Mouse (Mus musculus) adrenal gland, postnatal 10 days (tissue): ENCODE results near the gene Fstl4. TPM values are rescaled to one million over a fixed set of nuclear protein-coding genes. Genes with fewer than 3 reads are reported as not detected.

Source experiments
- DNase-seq: peaks from one replicate; pipeline ENCODE4 v3.0.0; 2021; ENCODE audit warnings: mixed read lengths
- total RNA-seq, 2 experiments: library from RNA; stranded (reverse); gene quantifications; 2 replicates each; pipeline ENCODE4 v1.2.3; 2021

Gene Fstl4
- total RNA-seq, 2 experiments from 2014 or later = 0.58 to 0.72 TPM

DNA sequence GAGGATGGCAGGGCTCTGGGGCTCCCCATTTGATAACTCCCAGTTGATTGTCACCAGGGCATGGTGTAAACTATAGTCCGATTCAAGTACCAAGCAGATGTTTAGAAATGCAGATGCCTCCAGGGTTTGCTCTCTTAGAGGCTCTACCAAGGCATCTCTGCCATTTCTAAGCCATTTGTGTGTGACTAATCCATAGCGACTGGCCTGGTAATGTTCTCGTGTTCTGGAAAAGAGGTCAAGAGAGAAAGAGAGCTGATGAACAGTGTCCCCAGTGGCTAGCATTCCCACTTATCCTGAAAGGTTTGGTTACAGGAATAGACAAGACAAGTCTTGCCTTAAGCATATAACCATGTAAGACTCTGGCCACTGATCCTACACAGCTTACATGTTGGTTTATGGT, 3.5 kb downstream of the Fstl4 start:
- DNase-seq = no peak

GRCm38 (mm10) chr11:52773073-52773472, 8.6 kb downstream of the Fstl4 start:
- no peak for DNase-seq

DNA sequence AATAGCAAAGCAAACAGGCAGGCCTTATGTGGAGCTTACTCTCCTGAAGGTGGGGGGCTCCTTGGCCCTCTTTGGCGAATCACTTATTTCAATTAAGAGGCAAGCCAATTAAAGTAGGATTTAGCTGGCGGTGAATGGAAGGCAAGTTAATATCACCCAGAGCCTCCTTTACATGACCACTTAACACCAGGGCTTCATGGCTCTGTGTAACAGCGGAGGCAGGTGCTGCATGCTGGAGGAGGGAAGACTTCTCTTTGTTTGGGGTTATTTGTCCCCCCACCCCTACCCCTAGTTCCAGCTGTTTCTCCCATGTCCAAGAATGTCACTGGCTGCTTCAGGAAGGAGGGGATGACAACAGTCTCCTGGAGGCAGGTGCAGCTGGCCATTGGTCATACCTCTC, 10.9 kb downstream of the Fstl4 start:
- no peak for DNase-seq

DNA sequence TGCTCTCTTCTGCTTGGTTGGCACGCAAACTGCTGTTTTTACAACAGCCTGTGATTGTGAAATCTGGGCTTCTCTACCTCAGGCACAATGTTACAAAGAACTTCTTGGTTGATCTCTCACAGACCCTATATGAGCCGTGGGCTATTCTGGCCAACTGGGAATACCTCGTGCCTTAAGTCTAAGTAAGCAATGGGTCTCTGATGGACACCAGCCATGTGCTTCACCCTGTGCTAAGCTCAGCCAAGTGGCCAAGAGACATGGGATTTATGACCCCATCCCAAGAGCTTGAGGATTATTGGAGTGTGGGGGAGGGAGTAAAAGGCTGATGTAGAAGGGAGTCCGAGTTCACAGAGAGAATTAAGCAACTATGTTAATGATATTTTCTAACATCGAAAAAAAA, 18.0 kb downstream of the Fstl4 start:
- DNase-seq = no peak

DNA sequence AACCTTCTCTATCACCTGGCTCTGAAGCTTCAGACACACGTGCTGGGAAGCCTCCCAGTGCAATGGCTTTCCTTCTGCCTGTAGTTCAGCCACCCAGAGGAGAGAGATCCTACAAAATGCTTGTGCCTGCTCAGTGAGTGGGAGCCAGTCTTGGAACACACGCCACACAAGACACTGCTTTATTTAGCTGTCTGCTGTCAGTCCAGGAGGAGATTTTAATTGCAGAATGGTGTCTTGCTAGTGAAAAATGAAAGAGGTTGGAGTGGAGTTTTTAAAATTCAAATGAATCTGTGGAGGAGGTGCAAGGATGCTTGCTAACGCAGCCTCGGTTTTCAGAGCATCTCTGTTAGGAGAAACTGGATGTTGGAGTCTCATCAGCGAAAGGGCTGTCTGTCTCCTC, 29.9 kb downstream of the Fstl4 start:
- DNase-seq = no peak

DNA sequence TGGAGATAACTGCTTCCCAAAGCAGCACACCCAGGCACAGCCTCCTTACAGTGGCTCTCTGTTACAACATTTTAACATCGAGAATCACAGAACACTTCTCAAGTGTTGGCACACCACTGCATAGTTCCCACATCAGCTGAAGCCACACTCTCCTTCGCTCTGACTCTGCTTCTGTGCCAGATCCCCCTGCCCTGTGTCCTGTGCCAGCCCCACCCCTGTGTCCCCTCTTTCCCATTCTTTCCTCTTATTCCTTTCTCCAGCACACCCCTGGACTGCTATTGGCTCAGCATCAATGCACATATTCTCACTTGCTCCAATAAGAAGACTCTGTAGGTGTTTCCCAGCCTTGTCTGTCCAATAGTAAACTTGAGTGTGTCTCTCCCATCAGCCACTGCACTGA, 45.1 kb downstream of the Fstl4 start:
- DNase-seq = no peak

DNA sequence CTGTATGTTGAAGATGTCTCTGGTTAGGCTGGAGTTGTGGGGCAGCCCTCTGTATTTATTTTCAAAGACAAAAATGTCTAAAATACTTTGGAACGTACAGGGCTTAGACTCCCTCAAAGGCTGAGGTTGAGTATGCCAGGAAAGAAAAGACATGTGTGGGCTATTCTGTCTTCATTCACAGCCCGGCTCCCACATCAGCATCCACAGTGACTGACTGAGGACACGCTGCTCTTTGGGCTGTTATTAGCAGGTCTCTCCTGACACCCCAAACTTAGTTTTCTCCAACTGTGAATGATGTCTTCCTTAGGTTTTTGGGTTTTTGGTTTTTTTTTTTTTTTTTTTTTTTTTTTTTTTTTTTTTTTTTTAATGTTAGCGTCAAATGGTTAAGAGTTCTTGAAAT, 51.6 kb downstream of the Fstl4 start:
- DNase-seq = no peak

- DNase-seq = no peak
Measured at GRCm38 (mm10) chr11:52820336-52820905, 56.0 kb downstream of the Fstl4 start.

DNA sequence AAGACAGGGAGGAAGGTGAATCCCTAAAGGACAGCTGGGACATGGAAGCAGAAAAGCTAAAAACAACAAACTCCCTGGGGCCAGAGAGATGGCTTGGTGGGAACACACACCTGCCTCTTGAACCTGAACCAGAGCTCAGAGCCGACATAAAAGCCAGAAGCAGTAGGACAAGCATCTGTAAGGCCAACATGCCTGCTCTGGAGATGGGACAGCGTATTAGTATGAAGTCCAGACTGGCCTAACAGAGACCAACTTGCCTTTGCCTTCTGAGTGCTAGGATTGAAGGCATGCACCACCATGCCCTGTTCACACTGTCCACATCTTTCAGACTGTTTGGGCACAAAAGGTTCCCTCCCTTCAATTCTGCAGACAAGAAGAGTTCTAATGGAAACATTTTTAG, 62.2 kb downstream of the Fstl4 start:
- no peak for DNase-seq

GRCm38 (mm10) chr11:52831631-52832310, 67.3 kb downstream of the Fstl4 start:
- no peak for DNase-seq

GRCm38 (mm10) chr11:52832311-52832675, 67.9 kb downstream of the Fstl4 start:
- no peak for DNase-seq

DNA sequence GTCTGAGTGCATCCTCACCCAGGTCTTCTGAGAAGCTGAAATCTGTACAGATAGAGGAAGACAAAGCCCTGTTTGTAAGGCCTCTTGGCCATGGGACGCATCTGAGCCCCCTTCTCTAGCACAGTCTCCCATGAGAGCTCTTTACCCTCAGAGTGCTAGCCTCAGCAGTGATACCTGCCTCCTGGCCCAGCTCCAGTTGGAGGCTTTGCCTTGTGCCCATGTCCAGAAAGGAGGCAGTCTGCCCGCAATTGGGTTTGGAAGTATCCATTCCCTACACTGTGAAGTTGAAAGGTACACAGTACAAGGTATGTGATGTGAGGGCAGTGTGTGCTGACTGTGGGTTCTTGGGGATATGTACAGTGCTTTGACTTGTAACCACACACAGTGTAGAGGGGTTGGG, 84.3 kb downstream of the Fstl4 start:
- no peak for DNase-seq

DNA sequence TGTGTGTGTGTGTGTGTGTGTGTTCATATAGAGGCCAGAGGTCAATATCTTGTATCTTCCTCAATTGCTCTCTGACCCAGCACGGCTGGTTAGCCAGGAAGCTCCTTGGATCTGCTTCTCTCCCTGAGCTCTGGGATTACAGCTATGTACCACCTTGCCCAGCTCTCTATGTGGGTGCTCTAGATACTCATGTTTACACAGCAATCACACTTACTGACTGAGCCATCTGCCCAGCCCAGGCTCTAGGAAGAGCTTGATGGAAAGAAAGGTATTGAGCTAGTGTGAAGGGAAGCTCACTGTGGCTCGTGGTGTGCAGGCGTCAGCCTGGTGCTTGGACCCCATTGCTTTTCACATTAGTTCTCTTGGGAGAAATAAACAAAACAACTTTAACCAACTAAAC, 85.6 kb downstream of the Fstl4 start:
- no peak for DNase-seq

DNA sequence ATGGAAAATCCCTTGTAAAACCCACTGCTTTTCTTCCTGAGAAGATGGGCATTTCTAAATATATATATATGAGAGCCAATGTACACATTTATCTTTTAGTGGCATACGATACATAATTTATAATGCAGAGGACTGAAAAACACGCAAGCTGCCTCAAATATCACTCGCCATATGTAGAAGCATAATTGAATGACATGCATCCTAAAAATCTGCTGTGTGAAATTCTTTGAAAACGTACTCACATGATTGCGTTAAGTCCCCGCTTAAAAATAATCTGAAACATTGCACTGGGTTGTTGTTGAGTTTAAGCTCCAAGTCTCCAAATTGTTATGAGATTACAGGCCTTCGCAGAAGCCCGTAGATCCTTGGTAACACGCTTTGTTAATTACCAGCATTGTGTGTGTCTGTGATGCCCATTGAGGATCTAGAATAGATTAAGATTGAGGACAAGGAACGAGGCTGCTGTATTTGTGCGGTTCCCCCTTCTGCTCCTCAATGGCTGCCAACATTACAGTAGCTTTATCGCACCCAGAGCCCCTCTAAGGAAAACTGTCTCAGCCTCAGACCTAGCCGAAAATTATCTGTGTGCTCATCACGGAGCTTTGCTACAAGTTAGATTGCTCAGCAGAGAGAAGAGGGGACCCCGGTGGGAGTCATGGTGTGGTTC, 108.5 kb downstream of the Fstl4 start:
- no peak for DNase-seq

- peak; percentile 68 for DNase-seq
Measured at GRCm38 (mm10) chr11:52875916-52876765, 111.7 kb downstream of the Fstl4 start.

- no peak for DNase-seq
Measured at GRCm38 (mm10) chr11:52877662-52878061, 113.2 kb downstream of the Fstl4 start.

DNA sequence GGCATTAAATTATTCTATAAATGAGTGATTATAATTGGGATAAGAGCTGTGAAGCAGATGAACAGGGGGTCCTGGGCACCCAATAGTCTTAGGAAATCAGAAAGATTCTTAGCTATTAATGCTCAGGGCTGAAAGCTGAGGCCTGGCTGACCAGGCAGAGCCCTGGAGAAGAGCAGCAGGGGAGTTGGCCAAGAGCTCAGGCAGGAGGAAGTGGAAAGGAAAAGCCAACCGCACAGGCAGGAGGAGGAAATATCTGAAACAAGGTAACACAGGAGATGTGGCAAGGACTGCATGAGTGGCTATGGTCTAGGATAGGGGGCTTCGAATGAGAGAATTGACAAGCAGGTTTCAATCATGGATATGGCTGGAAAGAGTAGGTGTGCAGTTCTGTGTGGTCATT, 115.5 kb downstream of the Fstl4 start:
- DNase-seq = no peak

DNA sequence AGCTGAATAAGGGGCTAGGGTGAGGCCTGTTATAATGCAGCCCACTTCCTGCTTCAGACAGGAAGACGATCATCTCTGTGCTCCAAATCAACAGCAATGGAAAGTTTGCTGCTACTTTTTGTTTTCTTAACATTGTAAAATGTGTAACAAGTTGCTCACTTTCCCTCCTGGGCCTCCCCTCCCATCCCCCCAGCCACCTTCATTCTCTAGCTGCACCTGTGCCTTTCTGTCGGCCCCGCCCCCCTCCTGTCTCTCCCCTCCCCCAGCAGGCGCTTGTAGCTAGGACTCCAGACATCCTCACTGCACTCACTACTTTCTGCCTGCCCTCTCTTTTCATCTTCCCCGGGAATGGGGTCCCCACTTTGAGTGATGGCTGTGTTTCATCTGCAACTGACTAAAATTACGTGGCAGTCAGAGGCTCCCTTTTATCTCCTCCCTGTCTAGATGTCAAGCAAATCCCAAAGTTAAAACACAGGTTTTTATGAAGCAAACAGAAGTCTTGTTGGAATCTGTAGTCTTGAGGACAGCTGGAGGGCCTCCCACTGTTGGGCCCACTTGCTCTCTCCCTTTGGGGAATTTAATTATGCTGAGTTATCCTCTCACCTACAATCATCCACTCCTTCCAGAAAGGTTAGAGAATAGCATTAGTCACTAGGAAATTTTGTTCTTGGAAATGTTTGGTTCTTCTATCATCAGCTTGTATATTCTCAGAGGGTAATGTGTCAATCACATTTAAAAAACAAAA, 122.3 kb downstream of the Fstl4 start:
- DNase-seq = no peak

DNA sequence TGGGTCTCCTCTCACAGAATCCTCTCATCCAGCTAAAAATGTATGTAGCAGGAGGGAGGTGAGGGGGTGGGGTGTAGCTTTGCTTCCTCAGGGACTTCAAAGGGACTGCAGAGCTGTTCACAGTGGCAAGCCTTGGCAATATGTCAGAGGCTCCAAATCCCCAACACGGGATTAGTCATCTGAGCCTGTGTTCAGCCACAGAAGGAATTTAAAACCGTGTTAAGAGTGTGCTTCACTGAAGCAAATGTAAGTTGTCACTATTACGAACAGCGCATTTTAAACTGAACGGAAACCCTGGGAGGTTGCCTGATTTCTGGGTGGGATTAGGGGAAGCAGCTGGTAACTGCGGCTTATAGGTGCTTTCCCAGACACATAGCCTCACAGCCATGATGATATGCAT, 123.7 kb downstream of the Fstl4 start:
- no peak for DNase-seq

DNA sequence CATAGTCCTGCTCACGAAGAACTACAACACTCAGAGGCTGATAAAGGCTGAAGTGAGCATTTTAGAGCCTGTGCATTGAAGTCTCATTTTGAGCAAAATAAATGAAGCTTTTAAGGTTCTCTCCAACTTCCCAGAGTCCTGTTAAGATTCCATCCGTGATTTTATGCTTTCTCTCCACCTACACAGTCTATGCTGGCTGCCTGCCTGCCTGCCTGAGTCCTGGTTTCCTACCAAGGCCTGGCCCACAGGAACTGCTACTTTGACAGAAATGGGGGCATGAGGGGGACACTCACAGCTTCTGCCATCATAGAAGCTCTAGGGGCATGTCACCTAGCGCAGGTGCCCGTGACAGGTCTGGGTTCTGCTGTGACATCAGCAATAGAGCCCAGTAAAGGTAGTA, 125.1 kb downstream of the Fstl4 start:
- DNase-seq = no peak

GRCm38 (mm10) chr11:52890156-52890555, 125.7 kb downstream of the Fstl4 start:
- no peak for DNase-seq

DNA sequence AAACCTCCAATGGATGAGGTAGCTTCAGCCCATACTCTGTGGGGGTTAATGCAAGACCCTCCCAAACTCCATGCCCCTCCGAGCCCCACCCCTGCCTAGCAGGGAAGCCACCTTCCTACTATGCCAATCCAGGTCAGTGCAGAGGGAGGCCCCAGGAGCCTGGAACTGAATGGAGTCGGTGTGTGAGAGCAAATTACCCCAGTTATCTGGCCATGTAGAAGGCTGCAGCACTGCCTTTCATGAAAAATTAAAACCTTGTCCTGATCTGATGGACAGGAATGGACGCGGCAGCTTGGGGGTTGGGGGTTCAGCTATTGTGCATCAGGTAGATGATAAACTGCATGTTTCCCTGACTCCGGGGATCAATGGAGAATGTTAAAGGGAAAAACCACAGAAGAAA, 139.7 kb downstream of the Fstl4 start:
- no peak for DNase-seq
